Mouse (Mus musculus): ENCODE results near the gene Tsnax. TPM values are rescaled to one million over a fixed set of nuclear protein-coding genes. Genes with fewer than 3 reads are reported as not detected.

Gene Tsnax
- polyA plus RNA-seq, 1 experiment from 2014 or later = 159 TPM

DNA sequence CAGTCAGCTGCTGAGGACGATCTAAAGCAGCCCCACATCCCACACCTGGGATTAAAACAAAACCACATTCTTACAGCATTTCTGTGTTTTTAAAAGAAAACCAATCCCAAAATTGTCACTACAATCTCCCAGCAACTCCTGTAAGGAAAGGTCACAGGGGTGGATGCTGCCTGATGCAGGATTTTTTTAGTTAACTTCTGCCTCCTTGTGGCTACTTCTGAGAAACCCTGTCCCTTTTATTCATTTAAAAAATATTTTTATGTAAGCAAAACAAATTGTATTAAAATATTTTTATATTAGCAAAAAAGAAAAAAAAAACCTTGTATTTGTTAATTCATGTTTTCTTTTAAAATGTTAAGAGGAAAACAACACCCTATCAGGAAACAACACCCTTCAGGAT lies 33.0 kb downstream of the Tsnax start:
- H3K27ac ChIP-seq (replicated peaks; ENCODE audit: low read depth, low read length) = no peak overlapping the region
- H3K4me1 ChIP-seq (ENCODE audit: control insufficient read depth, insufficient read depth, low read length) = peaks cover 2% of the 10 kb centered on the region; the same call in 1 of the 2 replicates
- ATAC-seq (replicated peaks; ENCODE audit: insufficient number of reproducible peaks, low FRiP score, low TSS enrichment, low read depth) (no peak), DNase-seq (ENCODE audit: low spot score) (no peak)
- no peaks in the 10 kb centered on the region for H3K9me3 ChIP-seq (replicated peaks; ENCODE audit: control insufficient read depth, low read length)
- H3K9ac ChIP-seq (replicated peaks; ENCODE audit: low read length) = no peak overlapping the region
- no peaks in the 10 kb centered on the region for H3K27me3 ChIP-seq (ENCODE audit: control insufficient read depth, insufficient read depth, low read length)
- no peak overlapping the region for H3K4me2 ChIP-seq (ENCODE audit: low read depth, low read length)
- WGBS = 71% methylated on average over 1 of the region's 1 CpGs
- H3K4me3 ChIP-seq (ENCODE audit: low read depth, low read length) = no peak overlapping the region
- no peaks in the 10 kb centered on the region for H3K36me3 ChIP-seq (replicated peaks; ENCODE audit: control insufficient read depth, insufficient read depth, low read depth, low read length)

DNA sequence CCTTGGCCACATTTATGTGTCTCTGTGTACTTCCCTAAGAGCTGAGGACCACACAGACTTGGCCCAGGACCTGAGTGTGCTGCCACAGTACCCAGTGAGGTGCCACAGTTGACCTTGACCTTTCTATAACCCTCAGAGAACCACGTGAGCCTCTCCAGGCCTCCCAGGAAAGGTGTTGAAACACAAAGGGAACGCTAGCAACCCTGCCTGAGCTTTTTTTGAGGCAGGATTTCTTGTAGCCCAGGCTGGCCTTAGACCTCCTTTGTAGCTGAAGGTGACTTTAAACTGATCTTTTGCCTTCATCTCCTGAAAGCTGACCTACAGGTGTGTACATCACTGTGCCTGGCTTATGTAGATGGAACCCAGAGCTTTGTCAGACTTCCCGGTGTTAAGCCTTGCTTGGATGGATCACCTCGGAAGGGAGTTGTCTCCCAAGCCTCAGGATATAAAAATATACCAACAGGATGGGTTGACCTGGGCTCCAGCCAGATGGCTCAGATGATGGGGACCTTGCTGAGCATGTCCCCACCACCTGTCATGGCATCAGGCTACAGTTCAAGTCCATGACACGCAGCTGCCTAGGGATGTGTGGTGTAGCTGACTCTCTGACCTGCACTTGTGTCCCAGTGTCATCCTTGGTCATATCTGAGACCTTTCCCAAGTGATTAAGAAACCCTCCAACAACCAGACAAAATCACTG lies 36.4 kb downstream of the Tsnax start:
- ATAC-seq (replicated peaks; ENCODE audit: insufficient number of reproducible peaks, low FRiP score, low TSS enrichment, low read depth) (no peak), DNase-seq (ENCODE audit: low spot score) (no peak)
- no peak overlapping the region for H3K4me3 ChIP-seq (ENCODE audit: low read depth, low read length)
- H3K27ac ChIP-seq (replicated peaks; ENCODE audit: low read depth, low read length) = no peak overlapping the region
- H3K36me3 ChIP-seq (replicated peaks; ENCODE audit: control insufficient read depth, insufficient read depth, low read depth, low read length) = no peaks in the 10 kb centered on the region
- no peaks in the 10 kb centered on the region; the same call in 1 of the 2 replicates for H3K9me3 ChIP-seq (replicated peaks; ENCODE audit: control insufficient read depth, low read length)
- no peak overlapping the region for H3K4me2 ChIP-seq (ENCODE audit: low read depth, low read length)
- no peaks in the 10 kb centered on the region for H3K4me1 ChIP-seq (ENCODE audit: control insufficient read depth, insufficient read depth, low read length)
- peaks cover 14% of the 10 kb centered on the region for H3K27me3 ChIP-seq (ENCODE audit: control insufficient read depth, insufficient read depth, low read length)
- H3K9ac ChIP-seq (replicated peaks; ENCODE audit: low read length) = no peak overlapping the region
- 65% methylated on average over 5 of the region's 5 CpGs for WGBS

DNA sequence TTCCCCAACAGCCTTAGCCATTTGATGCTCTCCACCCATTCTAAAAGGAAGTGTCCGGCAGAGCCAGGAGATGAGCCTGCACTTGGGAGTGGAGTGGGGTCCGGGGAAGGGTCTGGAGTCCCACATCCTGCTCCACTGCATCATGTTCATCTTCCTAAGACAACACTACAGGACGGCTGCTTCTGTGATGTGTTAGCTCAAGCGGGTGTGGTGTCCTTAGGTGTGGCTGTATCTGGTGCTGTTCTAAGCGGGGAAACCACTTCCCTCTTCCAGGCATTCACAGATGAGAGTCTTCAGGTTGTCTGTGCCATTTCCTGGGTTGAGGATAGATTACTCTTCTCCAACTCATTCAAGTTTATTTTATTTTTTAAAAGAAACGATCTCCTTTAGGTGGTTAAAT lies 37.0 kb downstream of the Tsnax start:
- no peak for ATAC-seq (replicated peaks; ENCODE audit: insufficient number of reproducible peaks, low FRiP score, low TSS enrichment, low read depth)
- Histone ChIP-seq H3K36me3 (replicated peaks; ENCODE audit: control insufficient read depth, insufficient read depth, low read depth, low read length) (no peaks in the 10 kb centered on the region), H3K4me3 (ENCODE audit: low read depth, low read length) (no peak overlapping the region), H3K9me3 (replicated peaks; ENCODE audit: control insufficient read depth, low read length) (no peaks in the 10 kb centered on the region; the same call in 1 of the 2 replicates), H3K4me1 (ENCODE audit: control insufficient read depth, insufficient read depth, low read length) (peaks cover 2% of the 10 kb centered on the region; the same call in 1 of the 2 replicates), H3K27ac (replicated peaks; ENCODE audit: low read depth, low read length) (no peak overlapping the region), H3K27me3 (ENCODE audit: control insufficient read depth, insufficient read depth, low read length) (peaks cover 21% of the 10 kb centered on the region), H3K9ac (replicated peaks; ENCODE audit: low read length) (no peak overlapping the region), H3K4me2 (ENCODE audit: low read depth, low read length) (no peak overlapping the region)
- DNase-seq (ENCODE audit: low spot score) = no peak
- WGBS = 83% methylated on average over 6 of the region's 6 CpGs

DNA sequence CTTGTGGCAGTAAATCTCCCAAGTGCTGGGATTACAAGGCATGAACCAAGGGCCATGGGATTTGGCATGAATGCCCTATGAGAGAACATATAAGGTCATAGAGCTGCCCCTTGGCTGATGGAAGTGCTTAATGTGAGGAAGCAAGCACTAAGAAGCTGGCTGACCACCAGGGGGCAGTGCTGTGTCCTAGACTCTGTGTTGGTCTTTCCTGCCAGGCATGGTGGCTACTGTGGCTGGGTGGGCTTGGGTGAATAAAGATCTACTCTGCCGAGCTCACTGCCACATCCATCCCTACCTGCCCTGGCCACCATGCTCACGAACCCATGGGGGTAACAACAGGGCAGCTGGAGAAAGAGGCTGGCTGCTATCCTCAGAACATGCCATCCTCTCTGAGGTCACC lies 39.2 kb downstream of the Tsnax start:
- Histone ChIP-seq H3K9me3 (replicated peaks; ENCODE audit: control insufficient read depth, low read length) (no peaks in the 10 kb centered on the region; the same call in 1 of the 2 replicates), H3K27ac (replicated peaks; ENCODE audit: low read depth, low read length) (no peak overlapping the region), H3K27me3 (ENCODE audit: control insufficient read depth, insufficient read depth, low read length) (peaks cover 31% of the 10 kb centered on the region), H3K4me1 (ENCODE audit: control insufficient read depth, insufficient read depth, low read length) (peaks cover 2% of the 10 kb centered on the region; the same call in 1 of the 2 replicates), H3K9ac (replicated peaks; ENCODE audit: low read length) (no peak overlapping the region), H3K36me3 (replicated peaks; ENCODE audit: control insufficient read depth, insufficient read depth, low read depth, low read length) (no peaks in the 10 kb centered on the region), H3K4me3 (ENCODE audit: low read depth, low read length) (no peak overlapping the region), H3K4me2 (ENCODE audit: low read depth, low read length) (no peak overlapping the region)
- ATAC-seq (replicated peaks; ENCODE audit: insufficient number of reproducible peaks, low FRiP score, low TSS enrichment, low read depth) (0 out of 2 replicates have a peak, but pooled peaks have one; percentile 6), DNase-seq (ENCODE audit: low spot score) (peak; percentile 87)
- 40% methylated on average over 2 of the region's 2 CpGs for WGBS

DNA sequence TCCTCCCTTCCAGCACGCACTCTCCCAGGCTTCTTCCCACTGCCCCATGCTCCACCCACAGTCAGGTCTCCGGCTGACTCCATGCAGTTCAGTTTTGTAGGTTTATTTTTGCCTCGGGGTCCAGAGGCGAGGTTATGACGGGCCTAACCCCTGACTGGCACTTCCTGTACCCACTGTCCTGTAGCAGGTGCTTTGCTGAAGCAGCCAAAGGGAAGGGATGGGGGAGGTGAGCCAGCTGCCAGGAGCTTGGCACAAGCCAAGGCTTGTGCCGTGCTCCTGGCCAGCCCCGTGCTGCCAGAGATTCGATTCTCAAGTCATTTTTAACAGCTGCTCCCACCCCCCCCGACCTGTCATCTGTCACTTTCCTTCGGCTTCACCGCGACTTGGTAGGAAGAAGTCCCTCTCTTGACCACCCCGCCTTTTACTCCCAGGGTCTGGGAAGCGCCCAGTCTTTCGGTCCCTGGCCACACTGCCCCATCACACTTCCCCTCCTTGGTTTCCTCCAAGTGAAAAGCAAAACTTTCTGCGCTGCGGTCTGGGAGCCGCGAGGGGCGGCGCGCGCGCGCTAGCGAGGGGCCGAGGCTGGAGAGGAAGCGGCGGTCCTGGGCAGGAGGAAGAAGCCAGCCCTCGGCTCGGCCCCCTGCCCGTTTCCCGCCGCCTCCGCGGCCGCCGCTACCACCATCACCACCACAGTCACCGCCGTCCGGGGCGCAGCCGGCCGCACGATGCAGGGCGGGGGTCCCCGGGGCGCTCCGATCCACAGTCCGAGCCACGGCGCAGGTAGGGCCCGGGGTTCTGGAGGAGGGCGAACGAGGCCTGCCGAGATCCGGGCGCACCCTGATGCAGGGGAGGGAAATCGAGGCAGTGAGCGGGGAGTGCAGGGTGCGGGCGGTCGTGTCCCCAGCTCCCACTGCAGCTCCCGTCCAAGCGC lies 41.0 kb downstream of the Tsnax start, which contains the start of gene Disc1:
Gene Disc1 (plus strand): TSS at position 691 of the 931 bp plus-strand sequence.
- ATAC-seq (replicated peaks; ENCODE audit: insufficient number of reproducible peaks, low FRiP score, low TSS enrichment, low read depth) = peak; percentile 42; the same call in 1 of the 2 replicates
- H3K27ac ChIP-seq (replicated peaks; ENCODE audit: low read depth, low read length) = no peak within 1 kb of the TSS

DNA sequence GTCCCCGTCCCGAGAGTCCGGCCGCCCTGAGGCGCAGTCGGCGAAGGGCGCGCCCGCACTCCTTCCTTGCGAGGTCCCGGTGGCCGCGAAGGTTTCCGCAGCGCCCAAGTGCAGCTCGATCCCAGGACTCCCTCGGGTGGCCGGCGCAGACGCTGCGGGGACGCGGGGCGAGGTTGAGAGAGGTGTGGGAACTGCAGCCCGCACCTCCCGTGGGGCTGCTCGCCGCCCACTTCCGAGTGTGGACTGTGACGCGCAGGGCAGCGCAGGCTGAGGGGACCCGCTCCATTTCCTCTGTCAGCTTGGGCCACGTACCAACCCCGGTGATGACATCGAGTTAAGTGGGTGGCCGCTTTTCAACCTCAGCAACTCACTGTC lies 41.6 kb downstream of the Tsnax start:
- no peak for DNase-seq (ENCODE audit: low spot score)
- H3K27ac ChIP-seq (replicated peaks; ENCODE audit: low read depth, low read length) = no peak overlapping the region
- no peaks in the 10 kb centered on the region; the same call in 1 of the 2 replicates for H3K9me3 ChIP-seq (replicated peaks; ENCODE audit: control insufficient read depth, low read length)
- ATAC-seq (replicated peaks; ENCODE audit: insufficient number of reproducible peaks, low FRiP score, low TSS enrichment, low read depth) = no peak
- H3K36me3 ChIP-seq (replicated peaks; ENCODE audit: control insufficient read depth, insufficient read depth, low read depth, low read length) = no peaks in the 10 kb centered on the region
- peak overlapping the region; percentile 98 for H3K4me2 ChIP-seq (ENCODE audit: low read depth, low read length)
- H3K27me3 ChIP-seq (ENCODE audit: control insufficient read depth, insufficient read depth, low read length) = peaks cover 31% of the 10 kb centered on the region
- under 1% methylated on average over 38 of the region's 38 CpGs for WGBS
- peak overlapping the region; percentile 77 for H3K9ac ChIP-seq (replicated peaks; ENCODE audit: low read length)
- H3K4me1 ChIP-seq (ENCODE audit: control insufficient read depth, insufficient read depth, low read length) = peaks cover 2% of the 10 kb centered on the region; the same call in 1 of the 2 replicates
- peak overlapping the region; percentile 59 for H3K4me3 ChIP-seq (ENCODE audit: low read depth, low read length)

More for the DNA sequence above, 41.0 kb downstream of the Tsnax start, which contains the start of gene Disc1:
- peak; percentile 55 for DNase-seq (ENCODE audit: low spot score)
- WGBS = 2% methylated on average over 57 of the region's 65 CpGs
- Histone ChIP-seq H3K9ac (replicated peaks; ENCODE audit: low read length) (peak within 1 kb of the TSS; percentile 77), H3K4me3 (ENCODE audit: low read depth, low read length) (peak within 1 kb of the TSS; percentile 59), H3K4me1 (ENCODE audit: control insufficient read depth, insufficient read depth, low read length) (peaks cover 2% of the 10 kb centered on the region; the same call in 1 of the 2 replicates), H3K9me3 (replicated peaks; ENCODE audit: control insufficient read depth, low read length) (no peaks in the 10 kb centered on the region; the same call in 1 of the 2 replicates), H3K36me3 (replicated peaks; ENCODE audit: control insufficient read depth, insufficient read depth, low read depth, low read length) (no peaks in the 10 kb centered on the region), H3K4me2 (ENCODE audit: low read depth, low read length) (peak within 1 kb of the TSS; percentile 98), H3K27me3 (ENCODE audit: control insufficient read depth, insufficient read depth, low read length) (peaks cover 31% of the 10 kb centered on the region)

DNA sequence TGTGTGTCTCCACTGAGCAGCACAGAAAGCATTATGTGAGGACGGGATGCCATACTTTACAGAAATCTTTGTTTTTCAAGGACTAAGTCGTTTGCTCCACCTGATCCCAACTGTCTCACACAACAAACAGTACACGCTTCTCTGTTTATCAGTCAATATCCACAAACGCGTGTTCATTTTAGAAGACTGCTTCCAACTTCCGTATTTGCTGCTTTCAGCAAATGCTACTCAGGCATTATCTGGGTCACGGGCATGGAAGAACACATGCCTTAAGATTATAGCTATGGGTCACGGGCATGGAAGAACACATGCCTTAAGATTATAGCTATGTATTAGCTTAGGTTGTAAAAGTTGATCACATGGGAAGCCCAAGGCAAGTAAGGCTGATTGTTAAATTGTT lies 48.1 kb downstream of the Tsnax start:
- Histone ChIP-seq H3K4me1 (ENCODE audit: control insufficient read depth, insufficient read depth, low read length) (no peaks in the 10 kb centered on the region), H3K27ac (replicated peaks; ENCODE audit: low read depth, low read length) (no peak overlapping the region), H3K27me3 (ENCODE audit: control insufficient read depth, insufficient read depth, low read length) (no peaks in the 10 kb centered on the region), H3K36me3 (replicated peaks; ENCODE audit: control insufficient read depth, insufficient read depth, low read depth, low read length) (no peaks in the 10 kb centered on the region), H3K9me3 (replicated peaks; ENCODE audit: control insufficient read depth, low read length) (no peaks in the 10 kb centered on the region), H3K4me3 (ENCODE audit: low read depth, low read length) (no peak overlapping the region), H3K4me2 (ENCODE audit: low read depth, low read length) (no peak overlapping the region), H3K9ac (replicated peaks; ENCODE audit: low read length) (no peak overlapping the region)
- ATAC-seq (replicated peaks; ENCODE audit: insufficient number of reproducible peaks, low FRiP score, low TSS enrichment, low read depth) = no peak
- 83% methylated on average over 8 of the region's 8 CpGs for WGBS
- no peak for DNase-seq (ENCODE audit: low spot score)
